Mouse (Mus musculus) embryo, embryonic 11.5 days (tissue): ENCODE results near the gene Tarbp2.
A peak's percentile ranks its signal among the peaks of the same experiment; 100 is the strongest.

Source experiments
- DNase-seq: peaks from one replicate; pipeline ENCODE4 v3.0.0-alpha.2; 2012; ENCODE audit warnings: low read depth, low spot score

Tarbp2 gene

DNA sequence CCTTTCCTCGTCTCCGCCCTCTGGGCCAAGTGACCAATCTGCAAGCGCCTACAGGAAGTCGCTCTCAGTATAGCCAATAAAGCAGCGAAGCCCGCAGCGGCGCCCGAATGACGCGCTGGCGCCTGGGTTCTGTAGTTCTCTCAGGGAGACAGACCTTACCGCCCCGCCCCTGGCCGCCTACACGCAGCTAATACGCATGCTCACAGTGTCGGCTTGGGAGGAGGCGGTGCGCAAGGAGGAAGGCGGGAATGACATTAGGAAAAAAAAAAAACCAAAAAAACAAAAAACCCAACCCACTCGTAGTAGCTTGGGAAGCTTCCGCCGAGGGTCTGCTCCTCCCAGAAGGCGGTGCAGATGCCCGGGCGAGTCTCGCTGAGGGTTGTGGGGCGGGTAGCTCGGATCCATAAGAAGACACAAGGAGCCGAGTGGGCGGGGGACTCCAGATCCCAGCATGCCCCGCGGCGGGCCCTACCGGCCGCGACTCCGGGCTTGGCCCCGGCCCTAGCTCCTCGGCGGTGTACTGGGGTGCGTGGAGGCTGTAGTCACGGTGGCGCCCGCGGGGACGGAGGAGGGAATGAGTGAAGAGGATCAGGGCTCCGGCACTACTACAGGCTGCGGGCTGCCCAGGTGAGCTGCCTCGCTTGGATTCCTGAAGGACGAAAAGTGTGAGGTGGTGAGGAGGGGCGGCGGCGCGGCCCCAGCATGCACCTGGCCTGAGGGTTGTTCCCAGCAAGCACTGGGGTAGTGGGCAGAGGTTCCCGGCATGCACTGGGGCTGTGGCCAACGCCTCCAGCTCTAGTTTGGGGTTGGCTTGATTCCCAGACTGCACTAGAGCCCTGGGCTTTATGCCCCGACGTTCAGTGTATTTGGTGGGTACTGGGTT is at the start of gene Tarbp2:
TSS of gene Tarbp2 (plus strand) at position 217 of the 883 bp plus-strand sequence.
- DNase-seq, result peak; percentile 99

DNA sequence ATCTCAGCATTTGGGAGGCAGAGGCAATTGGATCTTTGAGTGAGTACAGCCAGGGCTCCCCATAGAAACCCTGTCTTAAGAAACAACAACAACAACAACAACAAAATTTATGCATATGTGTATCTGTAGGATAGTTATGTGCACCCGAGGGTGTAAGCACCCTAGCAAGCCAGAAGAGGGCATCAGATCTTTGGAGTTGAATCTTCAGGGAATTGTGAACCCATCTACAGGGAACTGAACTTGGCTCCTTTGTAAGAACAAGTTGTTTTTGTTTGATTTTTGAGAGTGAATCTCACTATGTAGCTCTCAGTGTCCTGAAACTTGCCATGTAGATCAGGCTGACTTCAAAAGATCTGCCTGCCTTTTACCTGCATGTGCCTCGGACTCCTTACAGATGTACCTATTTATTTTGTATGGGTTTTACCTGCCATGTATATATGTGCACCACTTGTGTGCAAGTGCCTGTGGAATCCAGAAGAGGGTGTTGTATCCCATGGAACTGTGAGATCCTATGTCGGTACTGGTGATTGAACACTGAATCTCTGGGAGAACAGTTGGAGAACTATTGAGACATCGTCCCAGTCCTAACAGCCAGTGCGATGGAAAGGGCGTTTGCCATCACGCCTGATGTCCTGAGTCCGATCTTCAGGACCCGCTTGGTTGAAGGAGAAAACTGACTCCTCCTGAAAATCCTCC is 49.2 kb upstream of the Tarbp2 start:
- no peak for DNase-seq

- peak; percentile 94 for DNase-seq
These were observed 47.8 kb upstream of the Tarbp2 start, which contains the start of gene Pcbp2 for GRCm38 (mm10) chr15:102470183-102470604. TSS of gene Pcbp2 (plus strand) at chr15:102470539.

GRCm38 (mm10) chr15:102470605-102471294 is 47.2 kb upstream of the Tarbp2 start:
- DNase-seq, result peak; percentile 74

- no peak for DNase-seq
These were observed 46.7 kb upstream of the Tarbp2 start for GRCm38 (mm10) chr15:102471295-102471645.

- DNase-seq, result no peak
These were observed 46.3 kb upstream of the Tarbp2 start for GRCm38 (mm10) chr15:102471727-102472126.

DNA sequence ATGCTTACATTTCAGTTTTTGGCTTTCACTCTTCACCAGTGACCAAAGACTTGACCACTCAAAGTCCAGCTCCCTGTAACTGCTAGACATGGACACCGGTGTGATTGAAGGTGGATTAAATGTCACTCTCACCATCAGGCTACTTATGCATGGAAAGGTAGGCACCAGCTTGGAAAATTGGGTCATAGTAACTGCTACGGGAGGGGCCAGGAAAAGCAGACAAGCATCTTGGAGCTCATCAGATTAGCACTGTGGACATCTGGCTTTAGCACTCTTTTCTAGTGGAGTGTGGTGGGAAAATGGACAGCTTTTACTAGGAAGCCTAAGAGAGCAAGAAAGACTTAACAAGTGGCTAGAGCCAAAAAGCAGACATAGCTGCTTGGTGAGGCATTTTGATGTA is 44.7 kb upstream of the Tarbp2 start:
- DNase-seq, result no peak

- no peak for DNase-seq
These were observed 43.5 kb upstream of the Tarbp2 start for GRCm38 (mm10) chr15:102474520-102474919.

- no peak for DNase-seq
These were observed 34.9 kb upstream of the Tarbp2 start for GRCm38 (mm10) chr15:102483136-102483535.

DNA sequence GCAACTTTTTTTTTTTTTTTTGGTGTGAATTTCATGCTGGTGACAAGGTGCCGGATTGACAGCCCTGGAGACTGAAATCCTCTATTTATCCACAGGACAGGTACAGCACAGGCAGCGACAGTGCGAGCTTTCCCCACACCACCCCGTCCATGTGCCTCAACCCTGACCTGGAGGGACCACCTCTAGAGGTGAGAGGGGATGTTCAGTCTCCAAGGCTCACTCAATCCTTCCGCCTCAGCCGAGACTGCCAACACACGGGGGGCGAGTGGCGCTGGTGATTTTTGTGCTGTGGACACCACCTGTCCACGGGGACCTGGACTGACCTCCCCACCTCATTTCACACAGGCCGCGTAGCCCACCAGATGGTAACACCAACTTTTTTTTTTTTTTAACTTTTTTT is 32.1 kb upstream of the Tarbp2 start:
- no peak for DNase-seq

GRCm38 (mm10) chr15:102487664-102488063 is 30.3 kb upstream of the Tarbp2 start:
- no peak for DNase-seq

DNA sequence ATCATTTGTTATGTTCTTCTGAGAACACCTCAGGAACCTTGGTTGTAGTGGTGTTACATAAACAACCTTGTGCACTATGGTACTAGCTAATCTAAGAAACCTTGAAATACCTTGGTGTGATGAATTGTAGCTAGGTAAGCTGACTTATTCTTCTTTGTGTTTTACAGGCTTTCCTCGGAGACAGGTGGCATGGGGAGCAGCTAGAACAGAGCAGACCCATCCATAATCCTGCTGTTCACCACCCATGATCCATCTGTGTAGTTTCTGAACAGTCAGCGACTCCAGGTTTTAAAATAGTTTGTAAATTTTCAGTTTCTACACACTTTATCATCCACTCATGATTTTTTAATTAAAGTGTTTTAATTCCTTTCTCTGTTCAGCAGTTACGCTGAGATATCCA is 19.7 kb upstream of the Tarbp2 start:
- no peak for DNase-seq

DNA sequence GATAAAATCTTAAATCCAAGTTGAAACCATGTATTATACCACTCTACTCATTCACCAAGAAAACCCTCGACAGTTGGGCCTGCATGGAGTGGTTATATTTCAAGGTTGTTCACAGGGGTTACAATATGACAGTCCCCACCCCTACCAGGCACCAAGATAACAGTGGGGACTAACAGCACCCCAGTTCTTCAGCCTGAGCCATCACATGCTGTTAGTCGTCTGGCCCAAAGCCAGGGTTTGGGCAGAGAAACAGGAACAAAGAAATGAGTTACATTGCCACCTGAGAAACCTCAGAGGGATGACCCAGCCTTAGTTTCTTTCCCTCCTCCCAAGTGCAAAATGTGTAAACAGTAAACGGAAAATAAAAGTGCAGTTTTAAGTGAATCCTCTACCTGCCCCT is 18.6 kb upstream of the Tarbp2 start:
- DNase-seq, result no peak

- no peak for DNase-seq
These were observed 18.1 kb upstream of the Tarbp2 start for GRCm38 (mm10) chr15:102499851-102500250.

GRCm38 (mm10) chr15:102500479-102500878 is 17.5 kb upstream of the Tarbp2 start:
- no peak for DNase-seq

- no peak for DNase-seq
These were observed 16.7 kb upstream of the Tarbp2 start for GRCm38 (mm10) chr15:102501084-102501814.

- DNase-seq, result no peak
These were observed 15.6 kb upstream of the Tarbp2 start for GRCm38 (mm10) chr15:102502254-102502840.

DNA sequence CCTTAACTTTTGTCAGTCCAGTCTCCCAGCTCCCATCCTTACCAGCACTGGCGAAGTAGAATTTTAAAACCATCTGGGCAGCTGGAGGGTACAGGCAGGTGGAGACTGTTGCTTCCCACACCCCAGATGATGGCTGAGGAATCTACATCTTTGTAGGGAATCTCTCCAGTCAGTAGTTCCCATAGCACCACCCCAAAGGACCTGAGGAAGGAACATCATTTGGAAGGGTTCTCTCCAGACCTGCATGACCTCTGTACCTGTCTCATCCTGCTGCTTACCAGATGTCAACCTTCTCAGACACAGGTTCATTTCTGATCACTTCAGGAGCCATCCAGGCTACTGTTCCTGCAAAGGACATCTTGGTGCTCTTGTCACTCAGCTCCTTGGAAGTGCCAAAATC is 14.5 kb upstream of the Tarbp2 start, which contains the start of gene Gm10337:
TSS of gene Gm10337 (plus strand) at position 276 of the 400 bp plus-strand sequence.
- no peak for DNase-seq

GRCm38 (mm10) chr15:102503924-102504782 is 13.8 kb upstream of the Tarbp2 start:
- DNase-seq, result no peak
